ENCODE assay signal across 18 mouse cellular contexts in the genomic region with DNA sequence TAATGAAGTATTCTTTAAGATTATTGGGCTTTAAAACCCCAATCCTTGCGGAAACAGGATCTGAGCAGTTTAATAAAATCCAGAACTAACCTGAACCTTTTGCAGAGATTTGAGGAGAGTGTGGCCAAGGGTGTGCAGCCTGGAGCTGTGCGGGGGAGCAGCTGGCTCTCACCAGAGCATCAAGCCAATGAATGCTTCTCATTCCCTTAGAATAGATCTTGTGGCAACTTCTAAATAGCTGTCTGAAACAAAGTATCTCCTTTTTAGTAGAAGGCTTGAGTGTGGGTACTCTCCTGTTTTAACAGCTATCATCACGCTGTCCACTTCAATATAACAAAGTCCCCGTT. TPM values are rescaled to one million over a fixed set of nuclear protein-coding genes. Genes with fewer than 3 reads are reported as not detected.
DNase-seq lines count a peak whose midpoint lies in the region; ATAC-seq and TF ChIP-seq lines count a peak whose summit lies in the region.
"Had no signal": no experiment of that assay in that cellular context is flagged by ENCODE, and none has a peak within 500 bp of the region (broad histone marks: within the 10 kb centered on the region; RNA-seq: fewer than 3 reads in every experiment).

No protein-coding gene starts in this region.

- WGBS in forebrain, embryonic 15.5 days: 74% methylated on average over 4 of the region's 4 CpGs
- 78% methylated on average over 4 of the region's 4 CpGs for WGBS in forebrain, embryonic 16.5 days
- WGBS in lung, embryonic 14.5 days: 56% methylated on average over 4 of the region's 4 CpGs
- 49% methylated on average over 4 of the region's 4 CpGs for WGBS in embryonic facial prominence, embryonic 14.5 days

- no peak for TF ChIP-seq POLR2A in testis, adult 2 months (IDR thresholded peaks at IDR 0.05; ENCODE audit: control insufficient read depth, low read depth, low read length)

- no peak for DNase-seq in lung, embryonic 14.5 days
- DNase-seq in lung, postnatal 10 days: no peak
- DNase-seq in embryonic facial prominence, embryonic 14.5 days (ENCODE audit: low spot score): peak; percentile 78
- DNase-seq in layer of hippocampus, postnatal 14 days (ENCODE audit: low spot score in 2 of 2): no peak
- DNase-seq in B cell, adult 2 months: no peak
- DNase-seq: adrenal gland, postnatal 36 days; gastrocnemius, postnatal 10 days; heart, postnatal 14 days; layer of hippocampus, postnatal 36 days; right cerebral cortex, postnatal 14 days; thymus, postnatal 4 days had no signal

- H3K36me3 ChIP-seq in forebrain, embryonic 15.5 days: no peaks in the 10 kb centered on the region
- no peaks in the 10 kb centered on the region for H3K36me3 ChIP-seq in forebrain, embryonic 16.5 days (ENCODE audit: control insufficient read depth, insufficient read depth)
- H3K36me3 ChIP-seq in lung, embryonic 14.5 days (ENCODE audit: insufficient read depth): no peaks in the 10 kb centered on the region
- H3K36me3 ChIP-seq in embryonic facial prominence, embryonic 14.5 days (ENCODE audit: control insufficient read depth, insufficient read depth, low read length): no peaks in the 10 kb centered on the region
- no peaks in the 10 kb centered on the region for H3K36me3 ChIP-seq in testis, adult 2 months (ENCODE audit: control insufficient read depth, insufficient read depth, low read length)
- H3K36me3 ChIP-seq: kidney, embryonic 15.5 days; stomach, embryonic 15.5 days had no signal

- no peaks in the 10 kb centered on the region for H3K9me3 ChIP-seq in forebrain, embryonic 15.5 days
- H3K9me3 ChIP-seq in forebrain, embryonic 16.5 days (ENCODE audit: control insufficient read depth, low read length): no peaks in the 10 kb centered on the region
- H3K9me3 ChIP-seq in lung, embryonic 14.5 days (ENCODE audit: low read depth, low read length): no peaks in the 10 kb centered on the region
- no peaks in the 10 kb centered on the region for H3K9me3 ChIP-seq in embryonic facial prominence, embryonic 14.5 days (ENCODE audit: control insufficient read depth, low read length)
- H3K9me3 ChIP-seq: kidney, embryonic 15.5 days; stomach, embryonic 15.5 days had no signal

- H3K4me1 ChIP-seq in forebrain, embryonic 15.5 days: peaks cover 8% of the 10 kb centered on the region
- H3K4me1 ChIP-seq in forebrain, embryonic 16.5 days (replicated peaks; ENCODE audit: control insufficient read depth, insufficient read depth, low read length): peaks cover 9% of the 10 kb centered on the region
- H3K4me1 ChIP-seq in lung, embryonic 14.5 days (ENCODE audit: insufficient read depth): no peaks in the 10 kb centered on the region
- H3K4me1 ChIP-seq in embryonic facial prominence, embryonic 14.5 days (ENCODE audit: control insufficient read depth, insufficient read depth, low read length): peaks cover 15% of the 10 kb centered on the region
- H3K4me1 ChIP-seq in testis, adult 2 months (ENCODE audit: control insufficient read depth, insufficient read depth, low read length): peaks cover 12% of the 10 kb centered on the region
- H3K4me1 ChIP-seq: stomach, embryonic 15.5 days had no signal

- TF ChIP-seq CTCF in lung, embryonic 14.5 days (IDR thresholded peaks at IDR 0.05; ENCODE audit: low read depth): no peak
- no peak for TF ChIP-seq CTCF in testis, adult 2 months (IDR thresholded peaks at IDR 0.05; ENCODE audit: control insufficient read depth, insufficient read depth, insufficient replicate concordance, low read depth, low read length)

- H3K27ac ChIP-seq in forebrain, embryonic 15.5 days (replicated peaks): 0 out of 2 replicates have a peak overlapping the region, but pooled peaks have one; percentile 39
- H3K27ac ChIP-seq in forebrain, embryonic 16.5 days (ENCODE audit: low read length): no peak overlapping the region
- no peak overlapping the region for H3K27ac ChIP-seq in lung, embryonic 14.5 days (ENCODE audit: low read depth)
- peak overlapping the region; percentile 39; the same call in 1 of the 2 replicates for H3K27ac ChIP-seq in embryonic facial prominence, embryonic 14.5 days (replicated peaks; ENCODE audit: low read depth, low read length)
- H3K27ac ChIP-seq in testis, adult 2 months (ENCODE audit: control insufficient read depth, insufficient read depth, low read depth, low read length): peak overlapping the region; percentile 5
- H3K27ac ChIP-seq: kidney, embryonic 15.5 days; liver, embryonic 14.5 days; stomach, embryonic 15.5 days had no signal

- no peak for ATAC-seq in forebrain, embryonic 15.5 days (replicated peaks)
- ATAC-seq in forebrain, embryonic 16.5 days: no peak
- peak; percentile 69; the same call in 1 of the 2 replicates for ATAC-seq in lung, embryonic 14.5 days (ENCODE audit: insufficient read depth)
- ATAC-seq in embryonic facial prominence, embryonic 14.5 days (ENCODE audit: low read depth): peak; percentile 87
- ATAC-seq: lung, postnatal 0 days had no signal

- no peak overlapping the region for H3K4me2 ChIP-seq in forebrain, embryonic 15.5 days (replicated peaks)
- H3K4me2 ChIP-seq in forebrain, embryonic 16.5 days (ENCODE audit: low read length): no peak overlapping the region
- no peak overlapping the region for H3K4me2 ChIP-seq in lung, embryonic 14.5 days
- H3K4me2 ChIP-seq in embryonic facial prominence, embryonic 14.5 days (ENCODE audit: low read depth, low read length): no peak overlapping the region
- H3K4me2 ChIP-seq: kidney, embryonic 15.5 days; stomach, embryonic 15.5 days had no signal

- H3K27me3 ChIP-seq in forebrain, embryonic 15.5 days: no peaks in the 10 kb centered on the region
- H3K27me3 ChIP-seq in forebrain, embryonic 16.5 days (replicated peaks; ENCODE audit: control insufficient read depth, insufficient read depth, low read length): no peaks in the 10 kb centered on the region
- no peaks in the 10 kb centered on the region for H3K27me3 ChIP-seq in lung, embryonic 14.5 days (ENCODE audit: insufficient read depth, low read length)
- no peaks in the 10 kb centered on the region for H3K27me3 ChIP-seq in embryonic facial prominence, embryonic 14.5 days (replicated peaks; ENCODE audit: control insufficient read depth, insufficient read depth, low read length)
- no peaks in the 10 kb centered on the region for H3K27me3 ChIP-seq in testis, adult 2 months (ENCODE audit: control insufficient read depth, insufficient read depth, low read length)
- H3K27me3 ChIP-seq: kidney, embryonic 15.5 days; stomach, embryonic 15.5 days had no signal

- no peak overlapping the region for H3K4me3 ChIP-seq in forebrain, embryonic 15.5 days
- no peak overlapping the region for H3K4me3 ChIP-seq in forebrain, embryonic 16.5 days (replicated peaks; ENCODE audit: low read length)
- H3K4me3 ChIP-seq in lung, embryonic 14.5 days (ENCODE audit: low read depth, low read length): no peak overlapping the region
- no peak overlapping the region for H3K4me3 ChIP-seq in embryonic facial prominence, embryonic 14.5 days (ENCODE audit: low read depth, low read length)
- no peak overlapping the region for H3K4me3 ChIP-seq in testis, adult 2 months (ENCODE audit: control insufficient read depth, low read depth, low read length)
- H3K4me3 ChIP-seq: kidney, embryonic 15.5 days; stomach, embryonic 15.5 days had no signal

- H3K9ac ChIP-seq in forebrain, embryonic 15.5 days (replicated peaks): no peak overlapping the region
- H3K9ac ChIP-seq in forebrain, embryonic 16.5 days (replicated peaks; ENCODE audit: low read depth, low read length): no peak overlapping the region
- no peak overlapping the region for H3K9ac ChIP-seq in lung, embryonic 14.5 days
- H3K9ac ChIP-seq in embryonic facial prominence, embryonic 14.5 days (ENCODE audit: low read depth, low read length): no peak overlapping the region
- H3K9ac ChIP-seq: kidney, embryonic 15.5 days; liver, embryonic 14.5 days; stomach, embryonic 15.5 days had no signal

RNA-seq across cellular contexts. Expression of gene Ralgps2, which starts 25.1 kb away (rescaled TPM):
- 136 and 139 TPM in 2 replicates for polyA plus RNA-seq in forebrain, embryonic 15.5 days (2015; fragmentation: Nextera tagmentation; extraction: Ambion mirVana)
- polyA plus RNA-seq in forebrain, embryonic 16.5 days (2015; fragmentation: Nextera tagmentation; extraction: Ambion mirVana): 132 and 135 TPM in 2 replicates
- polyA plus RNA-seq in lung, embryonic 14.5 days (2014; fragmentation: Nextera tagmentation; extraction: Ambion mirVana): 70.6 and 71.6 TPM in 2 replicates
- polyA plus RNA-seq in embryonic facial prominence, embryonic 14.5 days (2014; fragmentation: Nextera tagmentation; extraction: Ambion mirVana): 69.6 and 79.1 TPM in 2 replicates
- polyA plus RNA-seq in testis, adult 2 months (2012; rRNA removed): 123 and 132 TPM in 2 replicates
- total RNA-seq in layer of hippocampus, postnatal 14 days (2021): 10 to 100 TPM; 79.0 to 96.0 TPM

Comparison
In these comparisons a context has a peak if more than half of its experiments do, and no peak if none do; other contexts are left out.
1. H3K27ac ChIP-seq: peak in forebrain, embryonic 15.5 days (single experiment), embryonic facial prominence, embryonic 14.5 days (single experiment) and testis, adult 2 months (single experiment); none in forebrain, embryonic 16.5 days (single experiment) and lung, embryonic 14.5 days (single experiment).
2. ATAC-seq: peak in lung, embryonic 14.5 days (single experiment) and embryonic facial prominence, embryonic 14.5 days (single experiment); none in forebrain, embryonic 15.5 days (single experiment) and forebrain, embryonic 16.5 days (single experiment).